Comparison of ENCODE assay signal across 21 mouse cellular contexts in the genomic region with DNA sequence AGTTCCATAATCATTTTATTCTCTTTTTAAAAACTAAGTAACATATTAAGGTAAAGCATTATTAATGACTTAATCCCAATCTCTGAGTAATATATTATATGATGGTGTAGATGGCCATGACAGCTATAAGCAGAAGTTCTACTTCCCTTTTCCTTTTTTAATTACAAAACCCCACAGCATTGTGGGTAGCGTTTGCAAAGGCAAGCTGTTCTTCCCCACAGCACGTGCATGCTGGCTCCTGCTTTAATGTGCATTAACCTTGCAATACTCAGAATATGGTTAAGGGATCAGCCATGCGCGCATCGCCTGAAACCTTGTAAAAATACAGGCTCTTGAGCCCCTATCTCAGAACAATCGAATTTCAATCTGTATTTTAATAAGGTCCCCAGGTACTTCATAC.
"Had no signal": no experiment of that assay in that cellular context is flagged by ENCODE, and none has a peak within 500 bp of the region (broad histone marks: within the 10 kb centered on the region; RNA-seq: fewer than 3 reads in every experiment).

No protein-coding gene starts in this region.

- H3K4me2 ChIP-seq: kidney, embryonic 15.5 days; limb, embryonic 12.5 days; limb, embryonic 15.5 days; liver, embryonic 11.5 days; lung, embryonic 15.5 days; midbrain, embryonic 12.5 days had no signal

- H3K27ac ChIP-seq: kidney, embryonic 15.5 days; left cerebral cortex, adult 2 months; limb, embryonic 12.5 days; limb, embryonic 15.5 days; liver, embryonic 14.5 days; lung, embryonic 15.5 days; midbrain, embryonic 12.5 days; stomach, postnatal 0 days had no signal

- H3K9me3 ChIP-seq: kidney, embryonic 15.5 days; limb, embryonic 12.5 days; limb, embryonic 15.5 days; lung, embryonic 15.5 days; midbrain, embryonic 12.5 days had no signal

- H3K4me3 ChIP-seq: kidney, embryonic 15.5 days; left cerebral cortex, adult 2 months; limb, embryonic 12.5 days; limb, embryonic 15.5 days; lung, embryonic 15.5 days; midbrain, embryonic 12.5 days had no signal

- H3K4me1 ChIP-seq: kidney, embryonic 15.5 days; limb, embryonic 12.5 days; limb, embryonic 15.5 days; lung, embryonic 15.5 days; midbrain, embryonic 12.5 days had no signal

- ATAC-seq: midbrain, embryonic 16.5 days had no signal

- H3K36me3 ChIP-seq: kidney, embryonic 15.5 days; limb, embryonic 12.5 days; limb, embryonic 15.5 days; lung, embryonic 15.5 days; midbrain, embryonic 12.5 days had no signal

- H3K9ac ChIP-seq: kidney, embryonic 15.5 days; limb, embryonic 12.5 days; limb, embryonic 15.5 days; liver, embryonic 14.5 days; lung, embryonic 15.5 days; midbrain, embryonic 12.5 days had no signal

- H3K27me3 ChIP-seq: kidney, embryonic 15.5 days; limb, embryonic 12.5 days; limb, embryonic 15.5 days; lung, embryonic 15.5 days; midbrain, embryonic 12.5 days had no signal

- DNase-seq: kidney, adult 8-10 months; kidney, postnatal 10 days; kidney, postnatal 36 days; layer of hippocampus, postnatal 36 days; left cerebral cortex, postnatal 4 days; lung, adult 18-20 months; lung, postnatal 10 days; lung, postnatal 36 days; thymus, adult 2 months; thymus, postnatal 14 days; thymus, postnatal 4 days had no signal
